Mouse (Mus musculus): ENCODE data around the gene Map2k3. TPM values are rescaled to one million over a fixed set of nuclear protein-coding genes. Genes with fewer than 3 reads are reported as not detected.

Map2k3 gene
- polyA plus RNA-seq, 1 experiment from 2014 or later: 93.3 TPM

GRCm38 (mm10) chr11:60930724-60931281 is 1.0 kb upstream of the Map2k3 start:
- no peaks in the 10 kb centered on the region for H3K9me3 ChIP-seq
- peak overlapping the region; percentile 85 for H3K4me3 ChIP-seq
- 0 out of 2 replicates have a peak, but pooled peaks cover 10% of the 10 kb centered on the region for H3K27me3 ChIP-seq
- WGBS: 27% methylated on average over 7 of the region's 7 CpGs
- H3K27ac ChIP-seq: no peak overlapping the region
- no peak for ATAC-seq (ENCODE audit: low FRiP score, low read depth)
- H3K9ac ChIP-seq: peak overlapping the region; percentile 66
- H3K36me3 ChIP-seq: peaks cover 6% of the 10 kb centered on the region; the same call in 1 of the 2 replicates
- peak overlapping the region; percentile 87 for H3K4me2 ChIP-seq (replicated peaks)
- H3K4me1 ChIP-seq: peaks cover 36% of the 10 kb centered on the region

- 3% methylated on average over 30 of the region's 30 CpGs for WGBS
- peak overlapping the region; percentile 66 for H3K9ac ChIP-seq
- H3K9me3 ChIP-seq: no peaks in the 10 kb centered on the region
- H3K4me3 ChIP-seq: peak overlapping the region; percentile 85
- peaks cover 6% of the 10 kb centered on the region; the same call in 1 of the 2 replicates for H3K36me3 ChIP-seq
- peak; percentile 63 for ATAC-seq (ENCODE audit: low FRiP score, low read depth)
- peak overlapping the region; percentile 87 for H3K4me2 ChIP-seq (replicated peaks)
- H3K27me3 ChIP-seq: 0 out of 2 replicates have a peak, but pooled peaks cover 10% of the 10 kb centered on the region
- peaks cover 36% of the 10 kb centered on the region for H3K4me1 ChIP-seq
- no peak overlapping the region for H3K27ac ChIP-seq
Observed at GRCm38 (mm10) chr11:60931282-60931868, 458 bp upstream of the Map2k3 start.

GRCm38 (mm10) chr11:60932503-60933020 is 729 bp downstream of the Map2k3 start:
- Histone ChIP-seq H3K4me2 (replicated peaks) (peak overlapping the region; percentile 87), H3K4me3 (peak overlapping the region; percentile 85), H3K4me1 (peaks cover 32% of the 10 kb centered on the region), H3K27ac (peak overlapping the region; percentile 55; the same call in 1 of the 2 replicates), H3K9me3 (no peaks in the 10 kb centered on the region), H3K9ac (peak overlapping the region; percentile 89), H3K36me3 (peaks cover 6% of the 10 kb centered on the region; the same call in 1 of the 2 replicates), H3K27me3 (0 out of 2 replicates have a peak, but pooled peaks cover 10% of the 10 kb centered on the region)
- WGBS: 4% methylated on average over 7 of the region's 7 CpGs
- no peak for ATAC-seq (ENCODE audit: low FRiP score, low read depth)

- ATAC-seq (ENCODE audit: low FRiP score, low read depth): no peak
- peaks cover 30% of the 10 kb centered on the region for H3K4me1 ChIP-seq
- peak overlapping the region; percentile 89 for H3K9ac ChIP-seq
Observed at GRCm38 (mm10) chr11:60933178-60933930, 1.5 kb downstream of the Map2k3 start.

GRCm38 (mm10) chr11:60934795-60935194 is 3.0 kb downstream of the Map2k3 start:
- H3K9ac ChIP-seq: 0 out of 2 replicates have a peak overlapping the region, but pooled peaks have one; percentile 8
- no peak overlapping the region for H3K27ac ChIP-seq
- H3K4me3 ChIP-seq: no peak overlapping the region
- WGBS: 88% methylated on average over 2 of the region's 2 CpGs
- H3K4me2 ChIP-seq (replicated peaks): no peak overlapping the region
- H3K9me3 ChIP-seq: no peaks in the 10 kb centered on the region
- no peak for ATAC-seq (ENCODE audit: low FRiP score, low read depth)
- 0 out of 2 replicates have a peak, but pooled peaks cover 6% of the 10 kb centered on the region for H3K27me3 ChIP-seq
- H3K36me3 ChIP-seq: peaks cover 6% of the 10 kb centered on the region; the same call in 1 of the 2 replicates
- peaks cover 30% of the 10 kb centered on the region for H3K4me1 ChIP-seq

More at GRCm38 (mm10) chr11:60933178-60933930, 1.5 kb downstream of the Map2k3 start:
- H3K27ac ChIP-seq: no peak overlapping the region
- 75% methylated on average over 10 of the region's 10 CpGs for WGBS
- H3K4me2 ChIP-seq (replicated peaks): peak overlapping the region; percentile 87
- H3K36me3 ChIP-seq: peaks cover 6% of the 10 kb centered on the region; the same call in 1 of the 2 replicates
- peak overlapping the region; percentile 85 for H3K4me3 ChIP-seq
- no peaks in the 10 kb centered on the region for H3K9me3 ChIP-seq
- 0 out of 2 replicates have a peak, but pooled peaks cover 10% of the 10 kb centered on the region for H3K27me3 ChIP-seq

- Histone ChIP-seq H3K9me3 (no peaks in the 10 kb centered on the region), H3K27me3 (0 out of 2 replicates have a peak, but pooled peaks cover 5% of the 10 kb centered on the region), H3K4me2 (replicated peaks) (no peak overlapping the region; the same call in 1 of the 2 replicates), H3K36me3 (peaks cover 6% of the 10 kb centered on the region; the same call in 1 of the 2 replicates), H3K9ac (peak overlapping the region; percentile 8; the same call in 1 of the 2 replicates), H3K27ac (no peak overlapping the region), H3K4me1 (peaks cover 30% of the 10 kb centered on the region), H3K4me3 (no peak overlapping the region)
- ATAC-seq (ENCODE audit: low FRiP score, low read depth): no peak
- WGBS: 73% methylated on average over 7 of the region's 7 CpGs
Observed at GRCm38 (mm10) chr11:60935326-60935974, 3.6 kb downstream of the Map2k3 start.

GRCm38 (mm10) chr11:60935975-60936373 is 4.1 kb downstream of the Map2k3 start:
- Histone ChIP-seq H3K4me2 (replicated peaks) (no peak overlapping the region; the same call in 1 of the 2 replicates), H3K36me3 (peaks cover 6% of the 10 kb centered on the region; the same call in 1 of the 2 replicates), H3K4me3 (no peak overlapping the region), H3K27ac (no peak overlapping the region), H3K27me3 (no peaks in the 10 kb centered on the region), H3K9me3 (no peaks in the 10 kb centered on the region), H3K9ac (peak overlapping the region; percentile 8; the same call in 1 of the 2 replicates), H3K4me1 (peaks cover 31% of the 10 kb centered on the region)
- 73% methylated on average over 4 of the region's 4 CpGs for WGBS
- ATAC-seq (ENCODE audit: low FRiP score, low read depth): no peak

GRCm38 (mm10) chr11:60937611-60938010 is 5.8 kb downstream of the Map2k3 start:
- 90% methylated on average over 3 of the region's 3 CpGs for WGBS

GRCm38 (mm10) chr11:60939487-60939886 is 7.7 kb downstream of the Map2k3 start:
- no peak overlapping the region for H3K4me2 ChIP-seq (replicated peaks)
- H3K27me3 ChIP-seq: no peaks in the 10 kb centered on the region
- H3K9me3 ChIP-seq: no peaks in the 10 kb centered on the region
- no peak overlapping the region; the same call in 1 of the 2 replicates for H3K27ac ChIP-seq
- H3K4me1 ChIP-seq: peaks cover 11% of the 10 kb centered on the region
- peaks cover 34% of the 10 kb centered on the region for H3K36me3 ChIP-seq
- ATAC-seq (ENCODE audit: low FRiP score, low read depth): no peak
- no peak overlapping the region for H3K4me3 ChIP-seq
- 91% methylated on average over 3 of the region's 3 CpGs for WGBS
- H3K9ac ChIP-seq: no peak overlapping the region

More at GRCm38 (mm10) chr11:60937611-60938010, 5.8 kb downstream of the Map2k3 start:
- Histone ChIP-seq H3K9me3 (no peaks in the 10 kb centered on the region), H3K4me3 (no peak overlapping the region), H3K9ac (no peak overlapping the region), H3K27ac (no peak overlapping the region), H3K36me3 (peaks cover 15% of the 10 kb centered on the region), H3K4me1 (peaks cover 29% of the 10 kb centered on the region), H3K27me3 (no peaks in the 10 kb centered on the region), H3K4me2 (replicated peaks) (no peak overlapping the region)
- ATAC-seq (ENCODE audit: low FRiP score, low read depth): no peak

GRCm38 (mm10) chr11:60940501-60940900 is 8.7 kb downstream of the Map2k3 start:
- Histone ChIP-seq H3K4me2 (replicated peaks) (no peak overlapping the region), H3K4me3 (no peak overlapping the region), H3K9ac (peak overlapping the region; percentile 13; the same call in 1 of the 2 replicates), H3K4me1 (peaks cover 8% of the 10 kb centered on the region), H3K27ac (no peak overlapping the region), H3K36me3 (peaks cover 37% of the 10 kb centered on the region), H3K27me3 (no peaks in the 10 kb centered on the region), H3K9me3 (no peaks in the 10 kb centered on the region)
- no peak for ATAC-seq (ENCODE audit: low FRiP score, low read depth)
- 79% methylated on average over 5 of the region's 5 CpGs for WGBS

GRCm38 (mm10) chr11:60941370-60941769 is 9.5 kb downstream of the Map2k3 start:
- peak; percentile 84 for ATAC-seq (ENCODE audit: low FRiP score, low read depth)
- H3K27me3 ChIP-seq: no peaks in the 10 kb centered on the region
- H3K27ac ChIP-seq: no peak overlapping the region
- H3K9me3 ChIP-seq: no peaks in the 10 kb centered on the region
- peaks cover 8% of the 10 kb centered on the region for H3K4me1 ChIP-seq
- no peak overlapping the region for H3K4me2 ChIP-seq (replicated peaks)
- no peak overlapping the region for H3K4me3 ChIP-seq
- peak overlapping the region; percentile 13; the same call in 1 of the 2 replicates for H3K9ac ChIP-seq
- 63% methylated on average over 9 of the region's 9 CpGs for WGBS
- H3K36me3 ChIP-seq: peaks cover 44% of the 10 kb centered on the region

Measured in limb, embryonic 13.5 days (tissue).